Mouse (Mus musculus) telencephalon, adult 2 months (tissue): ENCODE results near the gene Camk1g.

Experiments used
- DNase-seq: peaks from one replicate; pipeline ENCODE4 v3.0.0-alpha.2; 2011; ENCODE audit warnings: low read depth, low spot score

Camk1g gene

DNA sequence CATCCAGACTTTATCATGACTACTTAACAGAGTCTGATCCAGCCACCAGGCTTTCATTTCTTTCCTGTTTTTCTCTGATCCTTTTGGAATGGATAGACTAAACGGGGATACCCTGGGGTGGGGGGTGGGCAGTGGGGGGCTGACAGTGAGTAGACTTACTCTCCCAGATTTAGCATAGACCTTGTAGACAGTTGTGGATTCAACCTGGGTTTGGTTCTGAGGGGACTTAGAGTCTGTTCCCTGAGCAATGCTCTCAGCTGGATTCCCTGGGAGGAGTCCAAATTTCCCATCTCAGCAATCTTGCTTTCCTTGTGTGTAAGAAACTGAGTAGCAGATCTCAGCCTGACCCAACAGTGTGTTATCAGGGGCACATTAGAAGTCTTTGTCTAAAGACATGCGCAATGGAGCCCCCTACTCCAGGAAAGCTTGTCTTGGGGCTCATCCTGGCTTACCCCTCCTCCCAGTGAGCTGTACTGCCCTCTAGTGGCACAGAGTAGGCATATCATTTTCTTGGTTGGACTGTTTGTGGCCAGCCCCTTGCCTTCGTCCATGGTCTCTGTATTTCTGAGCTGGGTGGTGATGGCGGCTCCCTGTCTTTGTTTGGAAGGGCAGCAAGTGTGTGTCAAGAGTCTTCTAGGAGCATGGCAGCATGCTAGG, 6.5 kb upstream of the Camk1g start:
- no peak for DNase-seq

DNA sequence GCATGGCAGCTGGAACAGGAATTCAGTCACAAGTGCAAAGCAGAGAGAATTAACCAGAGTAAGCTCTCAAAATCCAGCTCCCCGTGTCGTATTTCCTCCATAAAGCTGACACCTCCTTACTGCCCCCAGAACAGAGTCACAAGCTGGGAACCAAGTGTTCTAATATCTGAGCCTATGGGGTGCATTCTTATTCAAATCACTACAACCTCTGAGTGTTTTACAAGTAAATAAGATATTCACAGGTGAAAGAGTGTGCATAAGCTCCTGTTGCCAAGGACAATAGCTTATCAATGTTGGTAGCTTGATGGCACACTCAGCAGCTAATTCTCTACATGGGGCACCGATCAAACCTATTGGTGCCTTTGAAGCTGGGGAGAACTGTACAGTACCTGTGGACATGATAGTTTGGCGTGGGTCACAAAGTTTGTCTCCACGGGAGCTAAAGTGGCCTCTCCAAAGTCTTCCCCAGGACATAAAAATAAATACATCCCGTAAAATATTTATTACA, 3.9 kb upstream of the Camk1g start:
- DNase-seq: no peak

DNA sequence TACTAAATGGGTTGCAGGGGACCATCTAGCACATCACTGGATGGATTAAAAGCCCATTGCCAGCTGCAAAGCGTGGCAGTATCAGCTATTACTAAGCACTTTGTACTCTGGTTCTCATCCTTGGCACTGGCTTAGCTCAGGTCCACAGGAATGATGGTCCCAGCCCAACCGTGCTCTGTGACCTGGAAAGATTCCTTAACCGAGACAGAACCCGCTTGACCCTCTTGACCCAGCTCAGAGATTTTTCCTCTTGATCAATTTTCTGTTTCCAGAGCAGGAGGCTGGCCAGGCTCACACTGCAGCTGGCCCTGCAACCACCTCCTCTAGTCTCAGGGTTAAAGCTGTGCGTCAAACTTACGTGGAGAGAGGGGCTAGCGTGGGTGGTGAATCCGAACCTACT, 1.0 kb downstream of the Camk1g start:
- DNase-seq: no peak

DNA sequence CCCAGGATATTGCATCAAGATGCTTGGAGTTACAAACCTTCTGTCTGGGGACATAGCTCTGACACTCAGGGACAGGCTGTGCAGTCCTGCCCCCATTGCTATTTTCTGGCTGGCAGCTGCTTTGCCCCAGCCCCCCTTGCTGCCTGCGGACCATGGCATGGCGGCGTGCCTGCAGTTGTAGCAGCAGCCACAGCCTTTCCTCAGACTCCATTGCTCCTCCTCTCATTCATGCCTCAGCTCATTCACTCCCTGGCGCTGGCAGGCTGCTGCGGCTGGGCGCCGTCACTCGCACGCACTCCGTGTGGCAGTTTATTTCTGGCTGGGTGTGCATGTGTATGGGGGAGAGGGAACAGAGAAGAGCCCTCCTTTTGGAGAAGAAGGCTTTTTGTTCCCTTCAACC, 2.0 kb downstream of the Camk1g start:
- peak; percentile 70 for DNase-seq

- peak; percentile 67 for DNase-seq
Observed at GRCm38 (mm10) chr1:193363801-193364231, 6.3 kb downstream of the Camk1g start.

GRCm38 (mm10) chr1:193362078-193362477, 8.0 kb downstream of the Camk1g start:
- peak; percentile 71 for DNase-seq

DNA sequence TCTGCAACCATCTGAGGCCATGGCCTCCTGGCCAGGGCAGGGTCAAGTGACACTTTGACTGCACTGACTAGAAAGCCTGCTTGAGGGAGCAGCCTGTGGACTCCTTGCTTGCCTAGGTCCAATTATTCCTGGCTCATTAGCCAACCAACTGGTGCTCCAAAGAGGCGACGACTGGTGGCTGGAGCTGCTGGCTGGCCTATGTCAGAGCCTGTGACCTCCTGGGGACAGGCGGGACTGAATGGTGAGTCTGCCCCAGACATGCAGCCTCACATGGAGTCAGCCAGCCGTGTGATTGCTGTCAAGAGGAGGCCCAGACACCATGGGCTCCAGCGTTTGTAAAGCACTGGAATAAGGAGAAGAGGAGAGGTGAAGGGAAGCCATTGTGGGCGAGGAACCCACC, 8.9 kb downstream of the Camk1g start:
- no peak for DNase-seq

DNA sequence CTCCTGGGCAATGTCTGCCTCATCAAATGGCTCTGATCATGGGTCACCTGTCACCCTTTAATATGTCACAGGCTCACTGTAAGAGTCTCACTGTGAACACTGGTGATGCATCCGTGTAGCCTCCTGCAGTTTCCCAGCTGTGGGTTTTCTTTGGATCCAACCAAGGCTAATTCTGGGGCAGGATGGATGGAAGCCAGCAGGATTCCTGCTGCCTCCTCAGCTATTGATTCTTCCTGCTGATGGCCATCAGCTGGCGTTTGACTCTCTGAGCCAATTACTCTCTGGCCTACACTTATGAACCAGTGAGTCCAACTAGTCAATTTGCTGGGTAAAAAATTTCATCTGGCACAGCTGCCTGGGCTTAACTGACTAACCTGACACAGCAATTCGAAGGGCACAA, 10.9 kb downstream of the Camk1g start:
- no peak for DNase-seq

DNA sequence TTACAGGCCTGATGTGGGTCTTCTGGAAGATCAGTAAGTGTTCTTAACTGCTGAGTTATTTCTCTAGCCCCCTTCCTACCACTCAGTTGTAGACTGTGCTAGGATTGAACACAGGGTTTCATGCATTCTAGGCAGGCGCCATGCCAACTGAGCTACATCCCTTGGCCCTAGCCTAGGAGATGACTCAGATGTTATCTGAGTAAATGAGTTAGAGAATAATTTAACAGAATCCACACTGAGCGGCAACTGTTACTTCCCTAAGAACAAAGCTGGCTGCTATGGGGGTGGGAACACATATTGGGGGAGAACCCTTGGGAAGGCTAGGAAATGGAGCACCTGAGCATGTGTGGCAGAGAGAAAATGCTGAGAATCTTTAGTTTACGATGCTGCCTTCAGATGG, 18.5 kb downstream of the Camk1g start:
- peak; percentile 68 for DNase-seq

DNA sequence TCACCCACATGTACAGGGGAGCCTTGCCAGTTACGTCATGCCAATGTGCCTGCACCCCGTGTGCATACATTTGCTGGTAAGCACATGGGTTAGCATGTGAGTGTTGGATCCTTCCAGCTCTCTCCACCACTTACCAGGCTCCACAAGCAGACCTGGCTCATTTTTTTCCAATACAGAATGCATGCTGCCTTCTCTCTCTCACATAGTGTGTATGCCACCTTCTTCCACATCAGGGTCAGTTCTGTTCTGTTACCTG, 19.6 kb downstream of the Camk1g start:
- DNase-seq: no peak

GRCm38 (mm10) chr1:193349702-193350545, 20.2 kb downstream of the Camk1g start:
- DNase-seq: peak; percentile 91

GRCm38 (mm10) chr1:193348261-193348962, 21.7 kb downstream of the Camk1g start:
- no peak for DNase-seq

- DNase-seq: no peak
Observed at GRCm38 (mm10) chr1:193346908-193347307, 23.2 kb downstream of the Camk1g start.

DNA sequence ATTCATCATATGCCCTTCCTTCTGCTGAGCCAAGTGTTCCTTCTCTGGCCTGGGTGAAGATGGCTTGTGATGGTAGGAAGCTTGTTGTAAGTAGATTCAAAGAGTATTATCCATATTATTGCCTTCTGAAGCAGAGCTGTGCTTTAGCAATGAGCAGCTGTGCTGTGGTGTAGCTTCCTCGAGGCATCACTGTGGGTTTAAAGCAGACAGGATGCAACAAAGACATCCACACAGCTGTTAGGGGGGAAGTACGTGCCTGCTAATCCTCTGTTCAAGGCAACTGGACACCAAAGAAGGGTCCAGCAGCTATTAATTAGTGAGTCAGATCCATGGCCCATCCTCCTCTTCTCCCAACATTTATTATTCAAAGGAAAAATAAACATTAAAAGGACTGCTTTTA, 25.1 kb downstream of the Camk1g start:
- no peak for DNase-seq

- no peak for DNase-seq
Observed at GRCm38 (mm10) chr1:193343853-193344252, 26.2 kb downstream of the Camk1g start.

DNA sequence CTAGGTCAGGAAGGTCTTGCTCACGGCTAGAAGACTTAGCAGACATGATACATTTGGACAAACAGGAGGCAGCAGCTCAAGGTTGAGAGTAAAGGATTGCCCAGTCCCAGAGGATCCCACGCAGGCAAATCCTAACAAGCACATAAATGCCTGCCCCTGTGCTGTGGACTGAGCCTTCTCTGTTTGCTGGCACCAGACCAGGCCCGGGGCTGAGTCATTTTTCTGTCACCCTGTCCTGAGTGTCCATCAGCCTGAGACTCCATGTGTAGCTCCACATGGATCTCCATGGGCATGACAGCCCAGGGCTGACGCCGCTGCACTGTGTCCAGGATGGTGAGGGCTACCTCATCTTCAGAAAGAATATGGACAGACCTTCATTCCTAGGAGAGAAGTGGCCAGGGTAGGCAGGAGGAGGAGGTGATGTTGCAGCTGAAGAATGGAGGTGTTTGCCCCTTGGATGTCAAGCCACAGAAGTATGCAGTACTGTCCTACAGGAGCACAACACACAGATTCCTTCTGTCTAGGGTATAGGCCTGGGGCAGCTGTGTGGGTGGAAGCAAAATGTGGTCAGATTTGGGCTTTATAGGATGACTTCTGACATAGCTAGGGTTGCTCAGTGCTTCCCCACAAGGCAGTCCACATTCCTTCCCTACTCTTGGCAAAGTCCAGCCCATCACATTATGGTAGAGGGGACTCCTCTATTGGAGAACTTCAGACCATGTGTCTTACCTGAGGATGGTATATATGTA, 27.7 kb downstream of the Camk1g start:
- DNase-seq: no peak

- peak; percentile 88 for DNase-seq
Observed at GRCm38 (mm10) chr1:193338363-193338995, 31.6 kb downstream of the Camk1g start.

DNA sequence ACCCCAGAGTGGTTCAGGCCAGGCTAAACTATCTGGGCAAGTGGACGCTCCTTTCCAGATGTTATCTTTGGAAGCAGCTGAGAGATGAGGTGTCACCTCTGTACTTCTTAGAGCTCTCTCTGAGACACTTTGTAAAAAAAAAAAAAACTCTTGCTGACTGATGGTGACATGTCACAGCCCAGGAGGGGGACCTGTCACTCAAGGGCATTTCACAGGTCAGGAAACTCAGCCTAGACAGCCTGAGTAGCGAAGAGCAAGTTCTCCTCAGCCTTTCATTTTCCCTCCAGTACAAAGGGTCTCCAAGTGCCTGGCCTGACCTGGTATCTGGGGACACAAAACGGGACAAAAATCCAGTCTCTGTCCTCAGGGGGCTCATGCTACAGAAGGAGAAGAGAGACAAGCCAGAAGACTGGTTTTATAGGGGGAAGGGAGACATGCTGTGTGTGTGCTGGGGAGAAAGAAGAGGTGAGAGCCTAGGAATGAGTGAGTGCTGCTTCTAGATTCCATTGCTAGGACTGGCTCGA, 32.2 kb downstream of the Camk1g start:
- no peak for DNase-seq

DNA sequence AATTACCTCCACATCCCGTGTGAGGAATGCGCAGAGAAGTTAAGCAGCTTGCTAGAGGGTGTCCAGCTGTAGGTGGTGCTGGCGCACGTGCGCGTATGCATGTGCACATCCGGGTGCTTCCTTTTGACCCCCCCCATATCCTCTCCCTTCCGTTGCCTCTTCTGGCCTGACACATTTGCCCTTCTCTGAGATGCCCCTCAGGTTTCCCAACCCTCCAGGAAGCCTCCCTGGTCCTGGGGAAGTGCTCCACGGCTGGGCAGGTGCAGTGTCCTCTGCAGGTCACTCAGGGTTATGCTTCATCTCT, 33.1 kb downstream of the Camk1g start:
- DNase-seq: no peak

DNA sequence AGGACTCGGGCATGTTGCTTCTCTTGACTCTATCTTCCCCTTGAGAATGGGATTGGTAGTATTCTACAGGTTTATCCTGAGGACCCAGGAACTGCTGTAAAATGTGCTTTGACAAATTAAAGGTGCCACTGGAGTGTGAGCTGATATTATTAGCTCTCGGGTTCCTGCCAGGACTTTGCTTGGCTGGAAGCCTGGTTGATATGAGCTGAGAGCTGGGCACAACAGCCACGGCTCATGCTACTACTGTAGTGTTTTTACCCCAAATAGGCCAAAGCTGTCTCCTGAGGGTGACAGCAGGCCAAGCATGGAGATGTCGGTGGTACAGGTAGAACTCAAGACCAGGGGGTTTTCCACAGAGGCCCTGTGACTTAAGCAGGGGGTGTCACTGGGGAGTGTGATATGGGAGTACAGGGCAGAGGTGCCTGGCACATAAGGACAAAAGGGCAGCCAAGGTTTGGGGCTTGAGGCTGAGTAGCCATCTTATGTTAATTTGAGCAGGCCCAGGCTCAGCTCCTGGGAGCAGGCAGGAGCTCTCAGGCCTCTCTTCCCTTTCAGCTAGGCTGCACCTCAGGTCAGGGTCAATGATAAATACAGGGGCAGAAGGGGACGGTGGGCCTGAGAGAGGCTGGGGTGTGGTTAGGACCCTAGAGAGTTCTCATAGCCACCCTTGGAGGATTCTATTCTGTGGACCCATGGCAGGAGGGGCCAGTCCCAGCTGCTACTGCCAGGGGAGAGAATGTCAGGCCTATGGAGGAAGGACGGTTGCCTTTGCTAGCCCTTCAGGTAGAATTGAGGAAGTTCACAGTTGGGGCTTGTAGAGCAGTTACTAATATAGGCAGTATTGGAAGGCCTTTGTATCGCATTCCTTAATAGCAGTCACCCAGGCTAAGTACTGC, 33.7 kb downstream of the Camk1g start:
- DNase-seq: no peak
